Mouse (Mus musculus) bone marrow, adult 2 months (tissue): ENCODE data around the gene Emc4. TPM values are rescaled to one million over a fixed set of nuclear protein-coding genes. Genes with fewer than 3 reads are reported as not detected.

Experiments used
- H3K27ac ChIP-seq: fragments of 200-500 bp; 2 replicates; pipeline ENCODE4 v1.5.1; 2012; ENCODE audit warnings: low read depth, mild to moderate bottlenecking, control low read depth, inconsistent platforms, low read length; ENCODE audit not compliant: control insufficient read depth, poor library complexity, insufficient read depth
- H3K4me1 ChIP-seq: fragments of 200-500 bp; 2 replicates; pipeline ENCODE4 v1.6.1; 2011; ENCODE audit warnings: low read length; ENCODE audit not compliant: control insufficient read depth, insufficient read depth
- H3K4me3 ChIP-seq: fragments of 200-500 bp; replicated peaks from 2 replicates; pipeline ENCODE3; 2011; ENCODE audit warnings: mild to moderate bottlenecking, low read depth, low read length, control low read depth; ENCODE audit not compliant: control insufficient read depth
- CTCF ChIP-seq: fragments of 200-500 bp; IDR thresholded peaks from 2 replicates; pipeline ENCODE4 v1.5.1; 2011; ENCODE audit warnings: low read length, control low read depth; ENCODE audit not compliant: control insufficient read depth, insufficient read depth
- POLR2A ChIP-seq: fragments of 200-500 bp; IDR thresholded peaks from 2 replicates; pipeline ENCODE4 v1.6.1; 2011; ENCODE audit warnings: low read depth, mild to moderate bottlenecking, control low read depth, low read length, borderline replicate concordance; ENCODE audit not compliant: control insufficient read depth
- WGBS: fragments of 180-500 bp; shearing (Covaris S2); methylation state at CpG from one replicate; pipeline ENCODE4 v1.1.7; 2018; 5-methylcytosine and 5-hydroxymethylcytosine counted together
- polyA plus RNA-seq: library from polyadenylated mRNA; stranded (reverse); fragments of >200 nt; gene quantifications from 2 replicates; pipeline ENCODE4 v1.2.4, GENCODE M21; 2011; ENCODE audit warnings: low replicate concordance; ENCODE audit not compliant: missing spikeins, insufficient read depth, insufficient read length

Gene Emc4
- 9.7 and 14.6 TPM in 2 replicates for polyA plus RNA-seq

GRCm38 (mm10) chr2:112367726-112368673 is at the start of gene Emc4:
Gene Emc4 (minus strand): TSS chr2:112368027.
- Histone ChIP-seq H3K4me1 (no peaks in the 10 kb centered on the region; the same call in 1 of the 2 replicates), H3K27ac (peak within 1 kb of the TSS; percentile 52), H3K4me3 (peak within 1 kb of the TSS; percentile 93)
- 2% methylated on average over 46 of the region's 46 CpGs for WGBS
- peak; percentile 5; the same call in 1 of the 2 replicates for TF ChIP-seq CTCF
- TF ChIP-seq POLR2A: peak; percentile 78; the same call in 1 of the 2 replicates

- TF ChIP-seq POLR2A: no peak
- no peak for TF ChIP-seq CTCF
- 87% methylated on average over 3 of the region's 3 CpGs for WGBS
- H3K4me1 ChIP-seq: no peaks in the 10 kb centered on the region
- no peak overlapping the region for H3K27ac ChIP-seq
- H3K4me3 ChIP-seq: no peak overlapping the region
These were observed 39.2 kb upstream of the Emc4 start for GRCm38 (mm10) chr2:112407030-112407429.

GRCm38 (mm10) chr2:112396649-112397048 is 28.8 kb upstream of the Emc4 start:
- no peak overlapping the region for H3K27ac ChIP-seq
- no peak for TF ChIP-seq CTCF
- TF ChIP-seq POLR2A: no peak
- no peaks in the 10 kb centered on the region; the same call in none of the 2 replicates for H3K4me1 ChIP-seq
- no peak overlapping the region for H3K4me3 ChIP-seq
- WGBS: 16% methylated on average over 1 of the region's 1 CpGs

GRCm38 (mm10) chr2:112393958-112394357 is 26.1 kb upstream of the Emc4 start:
- TF ChIP-seq POLR2A (no peak), CTCF (no peak)
- H3K4me1 ChIP-seq: peaks cover 2% of the 10 kb centered on the region

GRCm38 (mm10) chr2:112392689-112393088 is 24.9 kb upstream of the Emc4 start:
- 22% methylated on average over 1 of the region's 1 CpGs for WGBS
- Histone ChIP-seq H3K4me1 (peaks cover 2% of the 10 kb centered on the region), H3K27ac (no peak overlapping the region), H3K4me3 (no peak overlapping the region)
- TF ChIP-seq CTCF (no peak), POLR2A (no peak)

More at GRCm38 (mm10) chr2:112393958-112394357, 26.1 kb upstream of the Emc4 start:
- Histone ChIP-seq H3K4me3 (no peak overlapping the region), H3K27ac (no peak overlapping the region)

GRCm38 (mm10) chr2:112391346-112392000 is 23.6 kb upstream of the Emc4 start:
- Histone ChIP-seq H3K4me3 (no peak overlapping the region), H3K4me1 (peaks cover 2% of the 10 kb centered on the region), H3K27ac (no peak overlapping the region)
- WGBS: 71% methylated on average over 4 of the region's 4 CpGs
- no peak for TF ChIP-seq CTCF
- no peak for TF ChIP-seq POLR2A

GRCm38 (mm10) chr2:112390843-112391242 is 23.0 kb upstream of the Emc4 start:
- no peak overlapping the region for H3K4me3 ChIP-seq
- H3K4me1 ChIP-seq: peaks cover 2% of the 10 kb centered on the region
- TF ChIP-seq POLR2A (no peak), CTCF (no peak)
- WGBS: 80% methylated on average over 5 of the region's 5 CpGs
- no peak overlapping the region for H3K27ac ChIP-seq

- Histone ChIP-seq H3K4me1 (no peaks in the 10 kb centered on the region), H3K4me3 (no peak overlapping the region), H3K27ac (no peak overlapping the region)
- WGBS: 94% methylated on average over 1 of the region's 1 CpGs
- TF ChIP-seq CTCF (no peak), POLR2A (no peak)
These were observed 13.4 kb upstream of the Emc4 start for GRCm38 (mm10) chr2:112381219-112381618.
